Mouse (Mus musculus): Measurements from ENCODE around the gene Zbtb20.

GRCm38 (mm10) chr16:43508166-43508998 is 632.7 kb downstream of the Zbtb20 start:
- TF ChIP-seq CTCF (IDR thresholded peaks at IDR 0.05; ENCODE audit: low read depth) = no peak
- no peak for TF ChIP-seq EP300 (IDR thresholded peaks at IDR 0.05; ENCODE audit: low read depth)

All from liver, embryonic 14.5 days (tissue).